In genomic region chr9:108048566-108048955, GRCm38 (mm10) we compare ENCODE assay signal across 8 mouse cellular contexts. TPM values are rescaled to one million over a fixed set of nuclear protein-coding genes. Genes with fewer than 3 reads are reported as not detected.
DNase-seq lines count a peak whose midpoint lies in the region; ATAC-seq and TF ChIP-seq lines count a peak whose summit lies in the region.

No protein-coding gene starts in this region.

- H3K27me3 ChIP-seq in thymus, adult 2 months (ENCODE audit: control insufficient read depth, insufficient read depth, low read length), result no peaks in the 10 kb centered on the region
- no peaks in the 10 kb centered on the region for H3K27me3 ChIP-seq in limb, embryonic 15.5 days

- H3K9me3 ChIP-seq in limb, embryonic 15.5 days, result no peaks in the 10 kb centered on the region

- no peak; the same call in 1 of the 2 replicates for ATAC-seq in limb, embryonic 15.5 days (ENCODE audit: insufficient number of reproducible peaks, low FRiP score, low TSS enrichment, low read depth)
- ATAC-seq in erythroid progenitor cell, adult 5-6 weeks (replicated peaks; ENCODE audit: low FRiP score, poor library complexity, severe bottlenecking), result no peak

- H3K9ac ChIP-seq in limb, embryonic 15.5 days, result peak overlapping the region; percentile 35; the same call in 1 of the 2 replicates

- H3K4me1 ChIP-seq in thymus, adult 2 months (replicated peaks; ENCODE audit: control insufficient read depth, insufficient read depth, low read length), result peaks cover 18% of the 10 kb centered on the region
- H3K4me1 ChIP-seq in limb, embryonic 15.5 days, result peaks cover 53% of the 10 kb centered on the region

- WGBS in thymus, adult 2 months, result 3% methylated on average over 19 of the region's 19 CpGs
- whole genome bisulfite sequencing in limb, embryonic 15.5 days, result under 1% methylated on average over 19 of the region's 19 CpGs

- TF ChIP-seq POLR2A in thymus, adult 2 months (IDR thresholded peaks at IDR 0.05; ENCODE audit: control insufficient read depth, extremely low read depth, insufficient read depth, low read length, poor library complexity), result no peak

- H3K4me2 ChIP-seq in limb, embryonic 15.5 days, result peak overlapping the region; percentile 75

- no peak overlapping the region for H3K27ac ChIP-seq in thymus, adult 2 months (ENCODE audit: control insufficient read depth, insufficient read depth, low read length)
- peak overlapping the region; percentile 85 for H3K27ac ChIP-seq in limb, embryonic 15.5 days

- no peak for TF ChIP-seq CTCF in thymus, adult 2 months (IDR thresholded peaks at IDR 0.05; ENCODE audit: borderline replicate concordance, control insufficient read depth, extremely low read depth, insufficient read depth, low read length, poor library complexity)

- DNase-seq in cerebellum, adult 11-12 months, result peak; percentile 55
- DNase-seq in cerebellum, adult 9-11 months, result no peak
- DNase-seq in thymus, adult 2 months, result no peak
- no peak for DNase-seq in thymus, postnatal 0 days (ENCODE audit: low spot score)
- DNase-seq in cerebellum, postnatal 10 days, result no peak
- DNase-seq in Muller cell, postnatal 12 days (ENCODE audit: inconsistent ontology term), result no peak

- peak overlapping the region; percentile 29 for H3K4me3 ChIP-seq in thymus, adult 2 months (ENCODE audit: control insufficient read depth, insufficient read depth, low read length)
- H3K4me3 ChIP-seq in limb, embryonic 15.5 days, result peak overlapping the region; percentile 79

- peaks cover 21% of the 10 kb centered on the region for H3K36me3 ChIP-seq in thymus, adult 2 months (ENCODE audit: control insufficient read depth, insufficient read depth, low read length)
- peaks cover 57% of the 10 kb centered on the region for H3K36me3 ChIP-seq in limb, embryonic 15.5 days

RNA-seq across cellular contexts. Expression of gene Gmppb, which starts 0.5 kb away (rescaled TPM):
- polyA plus RNA-seq in thymus, adult 2 months (2012; rRNA removed), result 18.0 and 20.9 TPM in 2 replicates
- 29.9 TPM in 2 replicates for polyA plus RNA-seq in thymus, postnatal 0 days (2015; fragmentation: Nextera tagmentation; extraction: Ambion mirVana)
- 46.7 and 52.4 TPM in 2 replicates for polyA plus RNA-seq in limb, embryonic 15.5 days (2015; fragmentation: Nextera tagmentation; extraction: Ambion mirVana)
- total RNA-seq in erythroid progenitor cell, adult 5-6 weeks (2015; ENCODE audit: low replicate concordance), result 5.8 and 5.9 TPM in 2 replicates
- 6.4 and 13.9 TPM in 2 replicates for total RNA-seq in erythroid progenitor cell, adult 5-6 weeks (2017; ENCODE audit: low replicate concordance)

RNA-seq across cellular contexts. Expression of gene Amigo3, which starts 4.4 kb away (rescaled TPM):
- polyA plus RNA-seq in thymus, adult 2 months (2012; rRNA removed), result 4.5 and 4.8 TPM in 2 replicates
- 1.7 and 2.0 TPM in 2 replicates for polyA plus RNA-seq in thymus, postnatal 0 days (2015; fragmentation: Nextera tagmentation; extraction: Ambion mirVana)
- 4.4 and 4.7 TPM in 2 replicates for polyA plus RNA-seq in limb, embryonic 15.5 days (2015; fragmentation: Nextera tagmentation; extraction: Ambion mirVana)
- 2.2 TPM in 1 of 2 replicates, not detected in the other for total RNA-seq in erythroid progenitor cell, adult 5-6 weeks (2015; ENCODE audit: low replicate concordance)
- 1.1 and 3.6 TPM in 2 replicates for total RNA-seq in erythroid progenitor cell, adult 5-6 weeks (2017; ENCODE audit: low replicate concordance)

RNA-seq across cellular contexts. Expression of gene Mst1, which starts 31.7 kb away (rescaled TPM):
- polyA plus RNA-seq in thymus, adult 2 months (2012; rRNA removed), result 3.3 and 3.5 TPM in 2 replicates
- polyA plus RNA-seq in thymus, postnatal 0 days (2015; fragmentation: Nextera tagmentation; extraction: Ambion mirVana), result 1.5 and 3.1 TPM in 2 replicates
- 2.2 and 3.5 TPM in 2 replicates for polyA plus RNA-seq in limb, embryonic 15.5 days (2015; fragmentation: Nextera tagmentation; extraction: Ambion mirVana)
- 22.0 and 63.3 TPM in 2 replicates for total RNA-seq in erythroid progenitor cell, adult 5-6 weeks (2015; ENCODE audit: low replicate concordance)
- total RNA-seq in erythroid progenitor cell, adult 5-6 weeks (2017; ENCODE audit: low replicate concordance), result 7.7 and 14.1 TPM in 2 replicates

RNA-seq across cellular contexts. Expression of gene Rnf123, which starts 34.6 kb away (rescaled TPM):
- polyA plus RNA-seq in thymus, adult 2 months (2012; rRNA removed), result 221 and 246 TPM in 2 replicates
- 27.9 and 37.9 TPM in 2 replicates for polyA plus RNA-seq in thymus, postnatal 0 days (2015; fragmentation: Nextera tagmentation; extraction: Ambion mirVana)
- polyA plus RNA-seq in limb, embryonic 15.5 days (2015; fragmentation: Nextera tagmentation; extraction: Ambion mirVana), result 25.5 and 30.4 TPM in 2 replicates
- 1,337 and 1,464 TPM in 2 replicates for total RNA-seq in erythroid progenitor cell, adult 5-6 weeks (2015; ENCODE audit: low replicate concordance)
- 890 and 970 TPM in 2 replicates for total RNA-seq in erythroid progenitor cell, adult 5-6 weeks (2017; ENCODE audit: low replicate concordance)

RNA-seq across cellular contexts. Expression of gene Apeh, which starts 45.8 kb away (rescaled TPM):
- 131 and 163 TPM in 2 replicates for polyA plus RNA-seq in thymus, adult 2 months (2012; rRNA removed)
- 48.0 and 51.4 TPM in 2 replicates for polyA plus RNA-seq in thymus, postnatal 0 days (2015; fragmentation: Nextera tagmentation; extraction: Ambion mirVana)
- polyA plus RNA-seq in limb, embryonic 15.5 days (2015; fragmentation: Nextera tagmentation; extraction: Ambion mirVana), result 41.8 and 45.4 TPM in 2 replicates
- 265 and 389 TPM in 2 replicates for total RNA-seq in erythroid progenitor cell, adult 5-6 weeks (2015; ENCODE audit: low replicate concordance)
- 454 and 497 TPM in 2 replicates for total RNA-seq in erythroid progenitor cell, adult 5-6 weeks (2017; ENCODE audit: low replicate concordance)
